Mouse (Mus musculus) cerebellum, postnatal 25 days (tissue): Measurements from ENCODE around the gene Fam84b.

Experiments used
- DNase-seq, 2 experiments: peaks; one replicate each; pipeline ENCODE4 v3.0.0; 2021; ENCODE audit warnings: mixed read lengths in 2 of 2

Fam84b gene

DNA sequence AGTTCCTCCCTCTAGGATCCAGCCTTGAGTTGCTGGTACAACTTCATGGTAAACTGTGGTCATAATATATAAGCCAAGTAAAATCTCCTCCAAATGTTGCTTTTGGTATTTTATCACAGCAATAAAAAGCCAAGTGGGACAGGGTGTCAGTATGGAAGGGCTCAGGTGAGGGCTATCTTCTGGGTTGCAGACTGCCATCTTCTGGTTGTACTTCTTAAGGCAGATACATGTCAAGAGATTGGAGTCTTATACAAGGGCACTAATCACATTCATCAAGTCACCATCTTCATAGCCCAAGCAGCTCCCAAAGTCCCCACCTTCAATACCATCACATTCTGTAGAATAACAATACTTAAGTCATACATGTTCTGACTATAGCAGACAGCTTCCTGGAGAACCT lies 21.0 kb downstream of the Fam84b start:
- no peak for DNase-seq

DNA sequence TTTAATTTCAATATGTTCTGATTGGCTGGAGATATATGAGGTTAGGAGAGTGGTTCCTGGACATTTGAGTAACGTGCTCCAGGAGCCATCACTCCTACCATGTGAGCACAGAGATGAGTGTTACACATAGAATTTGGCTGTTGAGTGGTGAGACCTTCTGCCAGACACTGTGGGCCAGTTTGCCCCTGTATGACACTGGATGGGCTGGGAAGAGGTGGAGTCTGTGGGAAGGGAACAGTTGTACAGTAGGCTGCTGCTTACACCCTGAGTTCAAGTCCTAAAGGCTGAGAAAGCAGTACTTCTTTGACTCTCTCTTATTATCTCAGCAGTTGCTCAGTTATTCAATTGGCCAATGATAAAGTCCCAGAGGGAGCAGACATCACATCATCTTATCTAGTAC lies 27.4 kb downstream of the Fam84b start:
- no peak for DNase-seq

DNA sequence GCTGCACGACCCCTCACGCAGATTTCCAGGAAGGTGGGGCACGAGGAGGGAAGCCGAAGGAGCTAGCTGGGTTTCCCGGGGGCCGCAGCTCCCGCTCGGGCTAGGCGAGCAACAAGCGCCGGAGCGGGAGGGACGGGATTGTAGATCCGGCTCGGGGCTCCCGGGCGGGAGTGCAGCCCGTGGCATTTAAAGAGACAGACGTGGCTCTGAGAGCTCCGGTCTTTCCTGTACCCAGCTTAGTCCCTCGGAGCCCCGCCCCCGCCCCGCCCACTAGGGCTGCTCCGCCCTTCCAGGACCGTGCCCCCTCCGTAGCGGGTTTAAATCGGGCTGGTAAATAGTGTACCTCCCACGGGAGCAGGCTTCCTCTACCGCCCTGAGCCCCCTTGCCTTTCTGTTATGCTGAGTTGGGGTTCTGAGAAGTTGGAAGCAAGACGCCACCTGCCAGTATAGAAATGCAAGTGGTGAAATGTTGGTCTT lies 28.8 kb downstream of the Fam84b start:
- DNase-seq = peak; percentile 77 to 88

DNA sequence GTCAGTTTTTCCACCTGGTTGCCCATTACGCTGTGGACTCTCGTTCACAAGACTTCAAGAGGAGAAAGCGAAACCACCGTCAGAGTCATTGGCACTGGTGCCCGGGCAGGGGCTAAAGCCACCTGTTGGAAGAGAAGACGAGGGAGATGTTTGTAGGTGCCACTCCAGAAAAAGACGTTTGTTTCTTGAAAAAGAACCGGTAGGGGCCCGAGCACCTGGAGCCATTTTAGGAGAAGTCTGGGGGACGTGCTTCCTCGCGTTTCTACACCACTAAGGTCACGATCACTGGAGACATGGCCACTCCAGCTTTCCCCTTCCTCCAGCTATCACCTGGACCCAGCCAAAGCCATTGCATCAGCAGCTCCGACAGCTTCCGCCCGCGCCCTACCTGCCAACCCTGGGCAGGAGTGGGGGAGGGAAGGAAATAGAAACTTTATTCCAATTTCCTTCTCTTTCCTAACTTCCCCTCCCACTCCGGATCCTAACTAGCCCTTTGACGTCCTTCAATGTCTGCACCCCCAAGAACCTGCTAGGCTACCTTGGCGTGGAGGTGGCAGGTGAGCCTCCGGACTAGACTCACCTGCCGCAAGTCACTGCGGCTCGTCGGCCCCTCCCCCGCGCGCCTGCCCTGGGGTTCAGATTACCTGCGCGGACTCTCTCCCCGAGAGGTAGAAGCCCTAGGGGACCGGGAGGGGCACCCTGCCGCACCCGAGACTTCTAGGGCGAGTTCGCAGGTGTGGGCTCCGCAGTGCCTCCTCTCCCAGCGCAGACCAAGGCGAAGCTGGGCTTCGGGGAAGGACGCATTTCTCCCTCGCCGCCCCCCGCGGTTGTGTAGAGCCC lies 29.5 kb downstream of the Fam84b start:
- DNase-seq = peak; percentile 27 to 50

DNA sequence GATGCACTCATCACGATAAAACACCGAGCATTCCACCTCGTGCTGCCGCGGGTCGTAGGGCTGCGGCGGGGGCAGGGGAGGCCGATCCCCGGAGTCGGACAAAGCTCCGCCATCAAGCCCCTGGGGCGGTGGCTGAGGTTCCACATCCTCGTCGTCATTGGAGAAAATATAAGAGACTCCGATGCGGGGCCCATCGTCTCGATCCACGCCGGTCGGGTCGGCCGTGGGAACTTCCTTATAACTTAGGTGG lies 30.0 kb downstream of the Fam84b start:
- DNase-seq = no peak

DNA sequence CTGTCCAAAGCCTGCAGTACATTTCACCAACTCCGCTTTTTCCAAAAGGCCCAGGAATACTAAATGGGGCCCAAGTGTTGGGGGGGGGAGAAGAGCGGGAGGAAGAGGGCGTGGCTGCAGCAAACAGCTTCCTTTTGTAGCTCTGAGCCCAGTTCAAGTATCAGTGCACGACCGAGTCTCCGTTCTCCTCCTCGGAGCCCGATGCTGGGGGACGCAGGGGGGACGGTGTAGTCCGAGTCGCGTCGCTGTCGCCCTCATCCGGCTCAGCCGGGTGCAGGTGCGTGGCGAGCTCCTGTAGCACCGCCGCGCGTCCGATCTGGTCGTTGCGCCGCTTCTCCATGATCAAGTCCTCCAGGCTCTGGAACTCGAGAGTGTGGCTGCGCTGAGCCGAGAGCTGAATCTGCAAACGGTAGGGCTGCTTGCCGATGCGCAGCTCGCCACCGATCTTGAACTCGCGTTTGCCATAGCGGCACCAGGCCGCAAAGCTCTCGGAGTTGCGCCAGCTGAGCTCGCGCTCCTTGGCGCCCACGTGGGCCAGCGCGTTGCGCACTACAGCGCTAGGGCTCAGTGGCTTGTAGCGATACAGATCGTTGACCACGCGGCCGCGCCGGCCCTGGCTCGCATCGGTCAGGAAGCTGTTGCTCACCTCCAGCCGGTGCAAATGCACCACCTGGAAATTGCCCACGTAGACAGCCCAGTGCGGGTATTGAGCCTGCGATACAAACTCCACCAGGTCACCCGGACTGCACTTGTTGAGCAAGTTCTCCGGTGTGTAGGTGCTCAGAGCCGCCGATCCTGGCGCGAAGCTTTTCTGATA lies 30.6 kb downstream of the Fam84b start:
- peak; percentile 74 to 77 for DNase-seq

DNA sequence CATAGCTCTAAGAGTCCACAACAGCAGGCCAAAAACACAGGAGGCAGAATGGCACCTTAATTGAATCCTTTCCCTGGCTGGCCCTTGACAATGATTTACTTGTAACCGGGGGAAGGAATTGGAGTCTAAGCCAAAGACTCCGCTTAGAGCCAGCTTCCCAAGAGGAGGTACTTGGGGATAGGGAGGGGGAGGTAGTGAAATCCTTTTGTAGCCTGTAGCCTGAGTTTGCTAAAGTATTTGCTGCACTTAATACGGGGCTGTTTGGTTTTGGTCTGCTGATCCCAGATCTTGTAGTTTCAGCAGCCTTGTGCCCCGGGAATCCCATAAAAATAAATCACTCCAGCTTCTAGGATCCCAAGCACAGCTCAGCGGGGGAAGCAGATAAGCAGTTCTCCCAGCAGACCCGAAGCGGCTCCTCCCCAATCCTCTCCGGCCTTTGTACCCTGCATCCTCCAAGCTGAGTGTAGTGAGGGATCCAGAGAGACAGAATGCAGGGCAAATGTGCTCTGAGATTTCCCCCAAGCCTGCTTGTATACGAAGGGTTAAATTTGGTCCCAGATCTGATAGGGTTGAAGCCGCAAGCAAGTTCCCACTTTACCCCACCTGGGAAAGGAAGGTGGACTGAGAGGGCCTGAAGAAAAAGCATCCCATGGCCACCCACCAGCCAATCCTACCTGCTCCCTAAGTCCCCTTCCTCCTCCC lies 31.3 kb downstream of the Fam84b start:
- peak in 1 of 2 experiments; percentile 11 for DNase-seq

DNA sequence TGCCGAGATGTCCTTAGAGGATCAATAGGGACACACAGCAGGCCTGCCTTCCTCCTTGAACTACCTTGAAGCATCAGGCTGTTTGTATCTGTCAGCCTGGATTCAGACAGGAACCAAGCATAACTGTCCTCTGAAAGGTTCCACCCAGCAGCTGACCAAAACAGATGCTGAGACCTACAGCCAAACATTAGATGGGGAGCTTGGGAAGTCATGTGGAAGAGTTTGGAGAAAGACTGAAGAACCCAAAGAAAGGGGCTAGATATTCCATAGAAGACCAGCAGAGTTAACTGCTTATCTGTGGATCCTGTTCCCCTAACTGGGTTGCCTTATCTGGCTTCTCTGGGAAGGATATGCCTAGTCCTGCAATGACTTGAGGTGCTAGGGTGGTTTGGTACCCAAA lies 35.1 kb downstream of the Fam84b start:
- no peak for DNase-seq

DNA sequence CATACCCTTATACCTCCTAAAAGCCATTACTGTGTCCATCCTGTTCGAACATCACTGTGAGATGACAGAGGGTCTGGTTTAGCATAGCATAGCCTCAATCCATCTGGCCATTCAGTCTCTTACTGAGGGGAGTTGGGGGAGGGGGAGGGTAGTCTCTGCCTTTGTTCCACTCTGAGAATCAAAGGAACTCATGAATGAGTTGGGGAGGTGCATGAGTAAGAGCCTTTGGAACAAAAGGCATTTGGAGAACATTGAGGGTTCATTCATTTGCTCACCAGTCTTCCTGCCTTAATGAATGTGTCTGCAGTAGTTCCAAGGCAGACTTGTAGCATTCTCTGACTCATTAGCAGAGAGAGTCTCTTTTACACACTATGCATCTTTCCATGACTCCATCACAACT lies 37.1 kb downstream of the Fam84b start:
- DNase-seq = no peak

DNA sequence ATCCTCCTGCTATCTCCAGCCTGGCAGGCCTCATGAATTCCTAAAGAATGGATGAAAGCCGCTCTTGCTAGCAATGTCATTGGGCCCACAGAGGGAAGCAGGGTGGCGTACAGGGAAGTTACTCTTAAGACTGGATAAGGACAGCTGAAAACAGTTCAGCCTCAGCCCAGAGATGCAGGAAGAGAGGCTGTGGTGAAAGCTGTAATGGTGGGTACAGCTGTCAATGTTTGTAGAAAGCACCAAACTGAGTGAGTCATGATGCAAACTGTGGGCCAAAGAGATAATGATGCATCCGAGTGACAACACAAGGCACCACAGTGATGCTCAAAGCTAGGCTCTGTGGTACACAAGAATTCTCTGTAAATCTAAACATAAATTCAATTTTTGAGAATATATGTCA lies 39.0 kb downstream of the Fam84b start:
- no peak for DNase-seq

DNA sequence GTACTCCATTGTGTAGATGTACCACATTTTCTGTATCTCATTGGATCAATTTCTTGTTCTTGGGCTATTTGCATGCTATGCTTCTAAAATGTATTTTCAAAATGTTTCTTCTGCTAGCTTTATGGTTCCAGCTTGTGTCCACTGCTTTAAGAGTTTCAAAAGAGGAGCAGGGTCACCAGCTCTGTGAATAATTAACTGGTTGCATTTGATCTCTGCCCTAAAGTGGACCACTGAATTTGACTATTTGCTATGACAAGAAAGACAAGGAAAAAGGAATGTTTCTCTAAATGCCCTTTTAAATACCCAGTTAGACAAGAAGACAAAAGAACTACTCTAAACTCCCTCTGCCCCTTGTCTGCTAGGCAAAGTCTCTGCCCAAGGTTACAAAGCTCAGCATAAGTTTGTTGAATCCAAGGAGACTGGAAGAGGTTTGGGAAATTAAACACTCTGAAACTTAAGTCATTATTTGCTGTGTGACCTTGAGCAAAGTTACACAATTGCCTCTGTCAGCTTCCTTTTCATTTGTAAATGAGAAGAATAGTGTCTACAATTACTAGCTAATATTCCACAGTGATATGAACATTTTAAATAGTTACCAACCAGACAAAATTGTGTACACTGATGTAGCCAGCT lies 60.4 kb downstream of the Fam84b start:
- no peak for DNase-seq

DNA sequence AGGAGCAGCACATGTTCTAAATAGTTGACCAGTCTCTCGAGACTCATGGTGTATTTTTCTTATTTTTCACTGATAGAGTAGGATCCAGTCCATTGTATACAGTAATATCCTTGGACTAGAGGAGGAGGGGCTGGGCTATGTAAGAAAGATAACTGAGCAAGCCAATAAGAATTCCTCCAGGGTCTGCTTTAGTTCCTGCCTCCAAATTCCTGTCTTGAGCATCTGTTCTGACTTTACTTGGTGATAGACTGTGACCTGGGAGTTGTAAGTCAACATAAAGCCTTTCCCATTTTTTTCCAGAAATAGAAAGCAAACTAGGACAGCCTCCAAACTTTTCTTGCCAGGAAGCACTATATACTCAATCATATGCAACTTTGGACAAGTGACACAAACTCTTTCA lies 64.5 kb downstream of the Fam84b start:
- no peak for DNase-seq

DNA sequence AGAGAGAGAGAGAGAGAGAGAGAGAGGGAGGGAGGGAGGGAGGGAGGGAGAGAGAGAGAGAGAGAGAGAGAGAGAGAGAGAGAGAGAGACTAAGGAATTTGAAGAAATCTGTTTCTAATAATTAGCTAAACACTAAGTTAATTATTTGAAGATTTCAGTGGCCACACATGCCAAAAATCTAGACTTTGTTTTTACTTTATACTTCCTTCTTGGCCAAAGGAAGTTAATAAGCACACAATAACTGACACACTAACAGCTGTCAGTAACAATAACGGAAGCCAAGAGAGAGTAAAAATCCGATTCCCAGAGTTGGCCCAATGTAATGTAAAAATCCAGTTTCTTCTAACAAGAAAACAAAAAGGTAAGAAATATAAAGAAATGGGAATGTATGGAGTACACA lies 69.8 kb downstream of the Fam84b start:
- DNase-seq = no peak

DNA sequence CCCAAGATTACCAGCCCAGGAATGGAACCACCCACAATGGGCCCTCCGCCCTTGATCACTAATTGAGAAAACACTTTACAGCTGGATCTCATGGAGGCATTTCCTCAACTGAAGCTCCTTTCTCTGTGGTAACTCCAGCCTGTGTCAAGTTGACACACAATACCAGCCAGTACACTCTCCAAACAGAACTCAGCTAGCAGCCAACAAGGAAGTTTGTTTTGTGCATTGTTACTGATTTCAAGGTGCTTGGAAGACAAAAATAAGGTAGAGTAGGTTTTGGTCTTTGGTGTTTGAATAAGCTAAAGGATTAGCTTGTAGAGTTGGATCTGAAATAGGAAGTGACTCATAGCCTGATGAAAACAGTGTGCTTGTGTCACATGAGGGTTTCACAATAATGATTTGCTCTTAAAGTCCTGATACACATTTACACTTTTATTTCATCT lies 74.0 kb downstream of the Fam84b start:
- no peak for DNase-seq

DNA sequence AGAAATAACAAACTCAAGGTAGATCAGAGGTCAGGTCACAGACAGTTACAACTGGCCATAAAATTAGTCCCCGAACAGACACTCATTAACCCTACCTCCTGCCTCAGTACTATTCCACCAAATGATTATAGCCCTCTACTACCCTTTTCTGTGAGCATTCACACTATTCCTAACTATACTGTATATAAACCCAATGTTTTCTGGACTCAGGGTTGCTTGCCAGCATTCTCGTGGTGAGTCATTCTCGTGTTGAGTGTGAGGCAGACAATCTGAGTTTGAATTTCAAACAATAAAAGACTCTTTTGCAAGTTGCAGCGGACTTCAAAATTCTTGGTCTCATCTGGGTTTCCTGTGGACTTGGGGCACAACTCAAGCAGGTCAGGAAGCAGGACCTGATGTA lies 74.5 kb downstream of the Fam84b start:
- no peak for DNase-seq
